Mouse (Mus musculus) large intestine, adult 2 months (tissue): ENCODE results near the gene Gm49322. TPM values are rescaled to one million over a fixed set of nuclear protein-coding genes. Genes with fewer than 3 reads are reported as not detected.
A peak's percentile ranks its signal among the peaks of the same experiment; 100 is the strongest.

Experiments used
- DNase-seq: peaks from one replicate; pipeline ENCODE4 v3.0.0-alpha.2; 2012; ENCODE audit warnings: low read depth, low spot score
- WGBS: fragments of 180-500 bp; shearing (Covaris S2); methylation state at CpG from one replicate; pipeline ENCODE4 v1.1.7; 2018; 5-methylcytosine and 5-hydroxymethylcytosine counted together
- polyA plus RNA-seq: library from polyadenylated mRNA; depleted of rRNA; stranded (reverse); fragments of >200 nt; gene quantifications from 2 replicates; pipeline ENCODE4 v1.2.3, GENCODE M21; 2012

Gm49322 gene
- polyA plus RNA-seq, 1 experiment, result 3.5 TPM

GRCm38 (mm10) chr10:80578911-80579310 lies 26.9 kb upstream of the Gm49322 start:
- DNase-seq, result no peak
- 9% methylated on average over 8 of the region's 8 CpGs for WGBS

- 84% methylated on average over 5 of the region's 5 CpGs for WGBS
- no peak for DNase-seq
These were observed 22.8 kb upstream of the Gm49322 start for GRCm38 (mm10) chr10:80583047-80583446.

GRCm38 (mm10) chr10:80584045-80584488 lies 21.8 kb upstream of the Gm49322 start:
- 45% methylated on average over 12 of the region's 12 CpGs for whole genome bisulfite sequencing
- DNase-seq, result no peak

DNA sequence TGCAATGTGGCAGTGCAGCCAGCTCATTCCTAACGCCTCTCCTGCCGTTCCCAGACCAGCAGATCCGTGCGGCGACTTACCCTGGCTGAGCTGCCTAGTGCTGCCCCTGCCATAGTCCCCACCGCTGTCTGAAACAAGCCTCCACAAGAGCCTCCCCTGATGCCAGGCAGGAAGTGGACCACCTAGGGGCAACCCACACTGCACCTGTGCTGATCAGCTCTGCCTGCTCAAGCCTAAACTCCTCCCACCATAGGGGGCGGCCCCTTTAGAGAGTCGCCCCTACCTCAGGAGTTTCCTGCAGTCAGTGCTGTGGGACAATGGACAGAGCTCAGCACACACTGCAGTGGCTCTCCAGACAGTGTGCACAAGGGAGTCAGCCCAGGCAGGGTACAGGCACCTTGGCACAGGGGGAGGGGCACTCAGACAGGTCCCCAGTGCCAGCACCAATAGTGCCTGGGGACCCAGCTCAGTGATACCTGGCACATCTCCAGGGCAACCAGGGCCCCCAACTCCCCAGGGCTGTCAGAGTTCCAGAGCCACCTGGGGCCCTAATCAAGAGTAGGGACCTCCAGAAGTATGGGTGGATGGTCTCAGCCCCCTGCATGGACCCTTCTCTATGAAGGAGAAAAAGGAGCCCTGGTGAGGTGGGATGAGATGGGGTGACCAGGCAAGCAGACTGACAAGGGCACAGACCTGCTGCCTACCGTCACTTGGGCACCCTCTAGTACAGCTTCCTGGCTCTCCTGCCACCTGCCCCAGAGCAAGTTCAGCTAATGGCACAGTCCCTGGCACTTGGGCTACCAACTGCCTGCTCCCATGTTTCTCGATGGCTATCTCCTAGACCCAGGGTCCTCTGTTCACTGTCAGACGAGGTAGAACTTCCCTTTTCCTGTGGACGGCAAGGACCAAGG lies 20.9 kb upstream of the Gm49322 start:
- 79% methylated on average over 12 of the region's 12 CpGs for WGBS
- no peak for DNase-seq

- DNase-seq, result no peak
- 87% methylated on average over 8 of the region's 8 CpGs for WGBS
These were observed 20.2 kb upstream of the Gm49322 start for GRCm38 (mm10) chr10:80585581-80585980.

DNA sequence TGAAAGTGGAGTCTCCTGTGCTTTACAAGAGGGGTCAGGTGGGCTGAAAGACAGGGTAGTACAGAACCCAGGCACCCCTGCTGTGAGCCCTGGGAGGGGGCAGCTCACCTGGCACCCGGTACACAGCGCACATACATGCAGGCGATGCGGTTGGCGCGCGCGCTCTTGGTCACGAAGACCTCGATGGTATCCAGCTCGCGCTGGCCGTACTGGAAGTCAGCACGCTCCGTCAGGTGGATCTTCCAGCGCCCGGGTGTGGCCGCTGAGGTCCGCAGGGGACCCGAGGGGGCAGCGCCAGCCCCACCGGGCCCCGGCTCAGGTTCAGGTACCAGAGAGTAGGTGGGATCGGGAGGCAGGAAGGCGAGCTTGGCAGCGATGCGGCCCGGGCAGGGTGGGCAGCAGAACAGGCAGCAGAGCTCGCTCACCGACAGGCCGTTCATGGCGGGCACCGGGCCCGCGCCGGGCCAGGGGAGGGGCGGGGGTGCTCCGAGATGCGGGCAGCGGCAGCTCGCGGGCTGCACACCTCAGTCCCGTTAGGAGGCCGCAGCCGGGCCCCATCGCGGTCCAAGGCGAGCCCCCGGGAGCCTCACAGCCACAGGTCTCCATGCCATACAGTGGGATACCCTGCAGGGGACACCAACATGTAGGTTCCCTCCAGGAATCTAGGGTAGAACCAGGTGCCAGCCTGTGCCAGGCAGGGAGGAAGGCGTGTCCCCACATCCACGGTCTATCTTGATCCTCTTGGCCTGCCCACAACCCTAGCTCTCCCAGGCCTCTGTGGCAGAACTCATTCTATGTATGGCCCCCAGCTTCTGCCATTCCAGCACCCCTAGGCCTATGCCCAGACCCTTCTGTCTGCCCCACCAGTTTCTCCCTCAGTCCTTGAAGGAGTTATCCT lies 19.2 kb upstream of the Gm49322 start:
- WGBS, result 90% methylated on average over 51 of the region's 51 CpGs
- DNase-seq, result no peak

GRCm38 (mm10) chr10:80587305-80587657 lies 18.5 kb upstream of the Gm49322 start:
- WGBS, result 52% methylated on average over 4 of the region's 4 CpGs
- DNase-seq, result no peak

- 3% methylated on average over 12 of the region's 12 CpGs for WGBS
- no peak for DNase-seq
These were observed 16.5 kb upstream of the Gm49322 start for GRCm38 (mm10) chr10:80589127-80589878.

DNA sequence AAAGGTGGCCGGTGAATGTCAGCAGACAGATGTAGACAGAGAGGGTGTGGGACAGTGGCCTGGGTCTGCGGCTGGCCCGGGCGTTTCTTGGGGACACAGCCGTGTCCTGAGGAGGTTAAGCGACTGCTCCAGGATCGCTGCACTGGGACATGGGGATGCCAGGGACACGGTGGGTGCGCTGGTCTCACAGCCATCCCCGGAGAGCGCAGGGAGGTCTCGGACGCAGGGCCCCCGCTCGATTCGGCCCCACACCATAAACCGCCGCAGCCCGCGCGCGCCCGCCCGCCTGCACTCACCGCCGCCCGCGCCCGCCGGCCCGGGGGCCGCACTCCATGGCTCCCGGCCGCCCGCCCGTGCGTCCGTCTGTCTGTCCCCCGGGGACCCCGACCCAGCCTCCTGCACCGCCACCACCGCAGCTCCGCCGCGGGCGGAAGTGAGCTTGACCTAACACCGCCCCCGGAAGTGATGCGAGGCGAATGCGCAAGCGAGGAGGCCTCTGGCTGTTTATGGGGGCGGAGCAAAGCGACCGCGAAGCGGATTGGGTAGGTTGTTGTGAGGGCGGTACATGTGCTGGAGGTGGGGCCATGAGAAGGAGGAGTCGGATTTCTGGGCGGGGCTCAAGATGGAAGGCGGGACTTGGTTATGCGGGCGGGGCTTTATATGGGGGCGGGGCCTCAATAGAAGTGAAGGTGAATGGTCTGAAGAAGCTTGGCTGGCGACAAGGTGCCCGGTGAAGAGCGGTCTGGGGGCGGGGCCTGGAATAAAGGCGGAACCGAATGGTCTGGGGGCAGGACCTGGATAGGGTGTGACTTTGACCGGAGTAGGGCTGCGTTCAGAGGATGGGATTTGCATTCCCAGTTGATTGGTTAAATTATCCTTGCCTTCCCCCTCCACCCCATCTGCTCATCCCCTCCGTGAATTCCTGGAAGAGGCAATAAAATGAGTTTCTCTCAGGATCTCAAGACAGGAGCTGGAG lies 15.7 kb upstream of the Gm49322 start, which contains the start of gene Abhd17a:
TSS of gene Abhd17a (minus strand) at position 463 of the 976 bp plus-strand sequence.
- DNase-seq, result peak; percentile 97
- under 1% methylated on average over 73 of the region's 73 CpGs for WGBS

DNA sequence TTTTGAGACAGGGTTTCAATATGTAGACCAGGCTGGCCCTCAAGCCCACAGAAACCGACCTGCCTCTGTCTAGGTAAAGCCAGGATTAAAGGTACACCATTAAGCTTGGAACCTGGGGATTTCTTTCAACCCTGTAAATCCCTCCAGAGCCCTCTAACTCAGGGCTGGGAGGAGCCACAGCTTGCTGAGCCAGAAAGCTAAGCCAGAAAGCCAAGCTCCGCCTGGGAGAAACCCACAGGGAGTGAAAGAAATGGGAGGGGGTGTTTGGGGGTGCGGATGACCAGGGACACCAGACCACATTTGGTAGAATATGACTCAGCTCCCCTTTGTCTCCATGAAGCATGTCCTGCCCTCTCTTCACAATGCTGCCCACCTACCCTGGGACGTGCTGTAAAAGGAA lies 9.5 kb upstream of the Gm49322 start:
- WGBS, result 49% methylated on average over 4 of the region's 4 CpGs
- no peak for DNase-seq

- peak; percentile 82 for DNase-seq
- under 1% methylated on average over 54 of the region's 54 CpGs for WGBS
These were observed 3.0 kb upstream of the Gm49322 start, which contains the start of the genes Scamp4 and Adat3 for GRCm38 (mm10) chr10:80602698-80603325. Gene Scamp4, plus strand, starts transcription at chr10:80602872. Gene Adat3, plus strand, starts transcription at chr10:80602880.

- WGBS, result 9% methylated on average over 7 of the region's 7 CpGs
- DNase-seq, result no peak
These were observed 2.5 kb upstream of the Gm49322 start for GRCm38 (mm10) chr10:80603364-80603763.

- no peak for DNase-seq
- 29% methylated on average over 7 of the region's 7 CpGs for WGBS
These were observed 1.8 kb upstream of the Gm49322 start for GRCm38 (mm10) chr10:80604001-80604509.

DNA sequence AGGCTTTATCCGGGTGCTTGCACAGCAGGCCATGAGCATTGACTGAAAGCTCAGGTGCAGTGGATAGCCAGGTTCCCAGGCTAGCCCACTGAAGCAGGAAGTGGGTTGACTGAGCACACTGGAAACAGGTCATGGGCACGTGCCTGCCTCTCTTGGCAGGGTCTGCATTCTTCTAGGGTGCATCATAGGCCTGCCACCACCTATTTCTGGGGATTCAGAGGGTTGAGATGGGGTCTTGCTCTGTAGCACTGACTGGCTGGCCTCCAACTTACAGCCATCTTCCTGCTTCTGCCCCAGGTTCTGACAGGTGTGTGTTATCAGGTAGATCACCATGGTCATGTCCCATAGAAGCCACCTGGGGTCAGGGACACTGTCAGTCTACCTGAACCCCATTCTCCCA lies 833 bp upstream of the Gm49322 start:
- no peak for DNase-seq
- WGBS, result 76% methylated on average over 2 of the region's 2 CpGs

- WGBS, result 33% methylated on average over 23 of the region's 23 CpGs
- peak; percentile 70 for DNase-seq
These were observed 485 bp downstream of the Gm49322 start for GRCm38 (mm10) chr10:80606306-80606705.

DNA sequence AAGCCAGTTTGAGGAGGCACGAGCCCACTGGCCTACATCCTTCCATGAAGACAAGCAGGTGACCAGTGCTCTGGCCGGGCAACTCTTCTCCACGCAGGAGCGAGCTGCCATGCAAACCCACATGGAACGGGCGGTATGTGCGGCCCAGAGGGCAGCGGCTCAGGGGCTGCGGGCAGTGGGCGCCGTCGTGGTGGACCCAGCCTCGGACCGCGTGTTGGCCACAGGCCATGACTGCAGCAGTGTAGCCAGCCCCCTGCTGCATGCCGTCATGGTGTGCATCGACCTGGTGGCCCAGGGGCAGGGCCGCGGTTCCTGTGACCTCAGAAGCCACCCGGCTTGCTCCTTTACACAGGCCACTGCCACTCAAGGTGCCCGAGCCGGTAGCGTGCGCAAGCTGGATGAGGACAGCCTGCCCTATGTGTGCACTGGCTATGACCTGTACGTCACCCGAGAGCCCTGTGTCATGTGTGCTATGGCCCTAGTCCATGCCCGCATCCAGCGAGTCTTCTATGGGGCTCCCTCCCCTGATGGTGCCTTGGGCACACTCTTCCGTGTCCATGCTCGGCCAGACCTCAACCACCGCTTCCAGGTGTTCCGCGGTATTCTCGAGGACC lies 1.0 kb downstream of the Gm49322 start:
- no peak for DNase-seq
- WGBS, result 82% methylated on average over 34 of the region's 34 CpGs

GRCm38 (mm10) chr10:80608435-80608834 lies 2.6 kb downstream of the Gm49322 start:
- WGBS, result 84% methylated on average over 3 of the region's 3 CpGs
- no peak for DNase-seq
